23 mouse cellular contexts compared by ENCODE assay signal in the genomic region with DNA sequence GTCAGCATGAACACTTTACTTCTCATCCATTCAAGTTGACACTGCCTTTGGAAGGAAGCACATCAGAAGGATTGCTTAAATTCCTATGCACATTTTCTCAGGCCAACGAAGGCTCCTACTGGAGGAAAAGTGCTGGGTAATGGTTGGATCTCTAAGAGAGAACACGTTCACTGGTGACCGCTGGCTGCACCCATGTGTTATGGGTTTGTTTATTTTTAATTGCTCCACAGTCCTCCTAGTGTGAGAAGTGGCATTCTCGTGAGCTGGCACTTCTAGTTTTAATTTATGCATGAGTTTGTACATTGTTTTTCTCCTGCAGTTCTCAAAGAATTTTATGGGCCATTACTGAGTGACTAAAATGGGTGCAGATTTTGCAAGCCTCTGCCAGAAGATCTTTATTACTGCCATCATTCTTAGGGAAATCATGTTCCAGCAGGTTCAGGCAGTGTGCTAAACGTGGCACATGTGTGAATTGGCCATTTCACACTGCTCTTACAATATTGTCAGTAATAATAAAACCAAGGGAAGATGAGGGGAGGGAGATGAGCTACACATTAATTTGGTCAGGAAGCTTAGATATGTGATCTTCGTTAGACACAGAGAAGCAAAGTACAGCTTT.
DNase-seq lines count a peak whose midpoint lies in the region; ATAC-seq and TF ChIP-seq lines count a peak whose summit lies in the region.
"Had no signal": no experiment of that assay in that cellular context is flagged by ENCODE, and none has a peak within 500 bp of the region (broad histone marks: within the 10 kb centered on the region; RNA-seq: fewer than 3 reads in every experiment).

No protein-coding gene starts in this region.

- TF ChIP-seq CTCF in brain, embryonic 14.5 days (IDR thresholded peaks at IDR 0.05; ENCODE audit: borderline replicate concordance, extremely low read depth, insufficient read depth, insufficient read length) = no peak
- no peak for TF ChIP-seq CTCF in lung, postnatal 0 days (IDR thresholded peaks at IDR 0.05)

- 69% methylated on average over 6 of the region's 6 CpGs for WGBS in forebrain, embryonic 12.5 days
- WGBS in forebrain, embryonic 10.5 days = 79% methylated on average over 6 of the region's 6 CpGs
- 46% methylated on average over 6 of the region's 6 CpGs for WGBS in lung, postnatal 0 days
- WGBS in midbrain, embryonic 11.5 days = 78% methylated on average over 6 of the region's 6 CpGs

- H3K9me3 ChIP-seq in forebrain, embryonic 12.5 days = no peaks in the 10 kb centered on the region
- H3K9me3 ChIP-seq in forebrain, embryonic 10.5 days = no peaks in the 10 kb centered on the region
- no peaks in the 10 kb centered on the region for H3K9me3 ChIP-seq in lung, postnatal 0 days (ENCODE audit: low read length)
- no peaks in the 10 kb centered on the region for H3K9me3 ChIP-seq in midbrain, embryonic 11.5 days (ENCODE audit: control insufficient read depth, low read length)
- H3K9me3 ChIP-seq: forebrain, embryonic 15.5 days; heart, embryonic 12.5 days; heart, embryonic 15.5 days; hindbrain, embryonic 10.5 days; hindbrain, embryonic 13.5 days had no signal

- TF ChIP-seq POLR2A in brain, embryonic 14.5 days (IDR thresholded peaks at IDR 0.05; ENCODE audit: borderline replicate concordance, extremely low read depth, insufficient read depth, insufficient read length, poor library complexity, severe bottlenecking) = no peak

- H3K4me3 ChIP-seq in forebrain, embryonic 12.5 days (replicated peaks) = no peak overlapping the region
- H3K4me3 ChIP-seq in forebrain, embryonic 10.5 days = no peak overlapping the region
- H3K4me3 ChIP-seq in lung, postnatal 0 days (ENCODE audit: low read depth, low read length) = no peak overlapping the region
- no peak overlapping the region for H3K4me3 ChIP-seq in midbrain, embryonic 11.5 days (ENCODE audit: low read depth, low read length)
- H3K4me3 ChIP-seq: forebrain, embryonic 15.5 days; heart, embryonic 12.5 days; heart, embryonic 15.5 days; hindbrain, embryonic 10.5 days; hindbrain, embryonic 13.5 days had no signal

- no peak for TF ChIP-seq EP300 in lung, postnatal 0 days (IDR thresholded peaks at IDR 0.05)

- H3K27ac ChIP-seq in forebrain, embryonic 12.5 days = no peak overlapping the region
- no peak overlapping the region for H3K27ac ChIP-seq in forebrain, embryonic 10.5 days
- no peak overlapping the region for H3K27ac ChIP-seq in lung, postnatal 0 days (ENCODE audit: low read length)
- H3K27ac ChIP-seq in midbrain, embryonic 11.5 days (ENCODE audit: low read depth, low read length) = no peak overlapping the region
- H3K27ac ChIP-seq: forebrain, embryonic 15.5 days; heart, embryonic 15.5 days; hindbrain, embryonic 10.5 days; hindbrain, embryonic 13.5 days; hindbrain, postnatal 0 days had no signal

- H3K36me3 ChIP-seq in forebrain, embryonic 12.5 days (replicated peaks) = no peaks in the 10 kb centered on the region
- H3K36me3 ChIP-seq in forebrain, embryonic 10.5 days (replicated peaks) = no peaks in the 10 kb centered on the region
- H3K36me3 ChIP-seq in lung, postnatal 0 days (ENCODE audit: insufficient read depth, low read length) = no peaks in the 10 kb centered on the region
- no peaks in the 10 kb centered on the region for H3K36me3 ChIP-seq in midbrain, embryonic 11.5 days (ENCODE audit: control insufficient read depth, insufficient read depth, low read length)
- H3K36me3 ChIP-seq: forebrain, embryonic 15.5 days; heart, embryonic 12.5 days; heart, embryonic 15.5 days; hindbrain, embryonic 10.5 days; hindbrain, embryonic 13.5 days had no signal

- H3K4me2 ChIP-seq in forebrain, embryonic 12.5 days = no peak overlapping the region
- no peak overlapping the region for H3K4me2 ChIP-seq in lung, postnatal 0 days (replicated peaks; ENCODE audit: low read depth, low read length)
- no peak overlapping the region for H3K4me2 ChIP-seq in midbrain, embryonic 11.5 days
- H3K4me2 ChIP-seq: forebrain, embryonic 15.5 days; heart, embryonic 12.5 days; heart, embryonic 15.5 days; hindbrain, embryonic 13.5 days had no signal

- no peaks in the 10 kb centered on the region for H3K27me3 ChIP-seq in forebrain, embryonic 12.5 days
- no peaks in the 10 kb centered on the region for H3K27me3 ChIP-seq in forebrain, embryonic 10.5 days (ENCODE audit: poor library complexity, severe bottlenecking)
- no peaks in the 10 kb centered on the region for H3K27me3 ChIP-seq in lung, postnatal 0 days (replicated peaks; ENCODE audit: insufficient read depth, low read length)
- H3K27me3 ChIP-seq in midbrain, embryonic 11.5 days (ENCODE audit: control insufficient read depth, insufficient read depth, low read length) = no peaks in the 10 kb centered on the region
- H3K27me3 ChIP-seq: forebrain, embryonic 15.5 days; heart, embryonic 12.5 days; heart, embryonic 15.5 days; hindbrain, embryonic 13.5 days; Patski had no signal

- ATAC-seq in forebrain, embryonic 12.5 days (ENCODE audit: low FRiP score) = 0 out of 2 replicates have a peak, but pooled peaks have one; percentile 33
- no peak for ATAC-seq in lung, postnatal 0 days
- ATAC-seq in midbrain, embryonic 11.5 days (ENCODE audit: low FRiP score) = no peak
- ATAC-seq: forebrain, embryonic 15.5 days; hindbrain, postnatal 0 days; Patski had no signal

- no peaks in the 10 kb centered on the region for H3K4me1 ChIP-seq in forebrain, embryonic 12.5 days
- H3K4me1 ChIP-seq in forebrain, embryonic 10.5 days = no peaks in the 10 kb centered on the region
- H3K4me1 ChIP-seq in lung, postnatal 0 days (ENCODE audit: insufficient read depth, low read depth, low read length) = no peaks in the 10 kb centered on the region
- H3K4me1 ChIP-seq in midbrain, embryonic 11.5 days (ENCODE audit: control insufficient read depth, insufficient read depth, low read length) = no peaks in the 10 kb centered on the region
- H3K4me1 ChIP-seq: forebrain, embryonic 15.5 days; heart, embryonic 12.5 days; heart, embryonic 15.5 days; hindbrain, embryonic 10.5 days; hindbrain, embryonic 13.5 days had no signal

- no peak overlapping the region for H3K9ac ChIP-seq in forebrain, embryonic 12.5 days
- H3K9ac ChIP-seq in lung, postnatal 0 days (replicated peaks; ENCODE audit: low read depth) = no peak overlapping the region
- no peak overlapping the region for H3K9ac ChIP-seq in midbrain, embryonic 11.5 days (ENCODE audit: low read length)
- H3K9ac ChIP-seq: forebrain, embryonic 15.5 days; heart, embryonic 12.5 days; heart, embryonic 15.5 days; hindbrain, embryonic 13.5 days had no signal

- DNase-seq in forebrain, embryonic 10.5 days (ENCODE audit: extremely low spot score, low spot score) = no peak
- DNase-seq in kidney, postnatal 25 days = peak; percentile 5 to 37
- DNase-seq in kidney, postnatal 10 days = no peak
- peak; percentile 15 for DNase-seq in brain, embryonic 14.5 days (ENCODE audit: low read depth)
- DNase-seq in lung, postnatal 0 days (ENCODE audit: low spot score) = no peak
- DNase-seq in midbrain, embryonic 11.5 days (ENCODE audit: low spot score, missing footprints) = no peak
- DNase-seq: adrenal gland, adult 2 months; adrenal gland, postnatal 14 days; cerebellum, adult 11-12 months; cerebellum, adult 9-10 months; cerebellum, postnatal 14 days; gastrocnemius, postnatal 25 days; heart, adult 18-20 months; heart, postnatal 10 days; heart, postnatal 36 days had no signal

Comparison
In these comparisons a context has a peak if more than half of its experiments do, and no peak if none do; other contexts are left out.
1. DNase-seq: peak in kidney, postnatal 25 days (2 of 2) and brain, embryonic 14.5 days (single experiment); none in forebrain, embryonic 10.5 days (single experiment), kidney, postnatal 10 days (single experiment), lung, postnatal 0 days (single experiment) and midbrain, embryonic 11.5 days (single experiment).